Mouse (Mus musculus) midbrain, postnatal 0 days (tissue): ENCODE measurements around the gene Tmem63b. TPM values are rescaled to one million over a fixed set of nuclear protein-coding genes. Genes with fewer than 3 reads are reported as not detected.

Experiments
- ATAC-seq: fragments of 200-750 bp; cut with Nextera tagmentation; 2 replicates; pipeline ENCODE4 v1.8.0; 2017; ENCODE audit warnings: moderate number of reproducible peaks, mild to moderate bottlenecking, moderate TSS enrichment, moderate library complexity; ENCODE audit not compliant: low FRiP score
- DNase-seq: peaks from one replicate; pipeline ENCODE4 v3.0.0-alpha.2; 2015; ENCODE audit warnings: low spot score
- H3K27ac ChIP-seq: fragments of 300-500 bp; sonication (generic); 2 replicates; pipeline ENCODE4 v1.5.1; 2014; ENCODE audit warnings: low read depth, mild to moderate bottlenecking, low read length, mixed read lengths
- H3K27me3 ChIP-seq: fragments of 300-500 bp; sonication (generic); 2 replicates; pipeline ENCODE4 v1.6.1; 2014; ENCODE audit warnings: low read length, control low read depth, mixed read lengths; ENCODE audit not compliant: insufficient read depth
- H3K36me3 ChIP-seq: fragments of 300-500 bp; sonication (generic); 2 replicates; pipeline ENCODE4 v1.6.1; 2014; ENCODE audit warnings: low read length, control low read depth, mixed read lengths; ENCODE audit not compliant: insufficient read depth
- H3K4me1 ChIP-seq: fragments of 300-500 bp; sonication (generic); 2 replicates; pipeline ENCODE4 v1.6.1; 2014; ENCODE audit warnings: mild to moderate bottlenecking, control low read depth, antibody characterized with exemption, low read length, mixed read lengths; ENCODE audit not compliant: insufficient read depth
- H3K4me2 ChIP-seq: fragments of 300-500 bp; sonication (generic); 2 replicates; pipeline ENCODE4 v1.6.1; 2014; ENCODE audit warnings: low read depth, mild to moderate bottlenecking, low read length, mixed read lengths; ENCODE audit not compliant: poor library complexity, severe bottlenecking
- H3K4me3 ChIP-seq: fragments of 300-500 bp; sonication (generic); 2 replicates; pipeline ENCODE4 v1.5.1; 2014; ENCODE audit warnings: low read depth, mild to moderate bottlenecking, low read length, moderate library complexity
- H3K9ac ChIP-seq: fragments of 300-500 bp; sonication (generic); replicated peaks from 2 replicates; pipeline ENCODE4 v1.6.1; 2014; ENCODE audit warnings: mild to moderate bottlenecking, low read length, moderate library complexity, mixed read lengths; ENCODE audit not compliant: poor library complexity, severe bottlenecking
- H3K9me3 ChIP-seq: fragments of 300-500 bp; sonication (generic); 2 replicates; pipeline ENCODE4 v1.6.1; 2016; ENCODE audit warnings: low read length, control low read depth
- CTCF ChIP-seq: IDR thresholded peaks from 2 replicates; pipeline ENCODE4 v1.5.1; 2016; ENCODE audit warnings: antibody characterized with exemption, mild to moderate bottlenecking
- WGBS: fragments of 180-500 bp; shearing (Covaris S2); extraction: QIAGEN DNeasy Blood & Tissue Kit; methylation state at CpG from one replicate; pipeline ENCODE4 v1.1.7; 2014; 5-methylcytosine and 5-hydroxymethylcytosine counted together
- polyA plus RNA-seq: library from polyadenylated mRNA; unstranded; fragments of >200 nt; fragmentation: Nextera tagmentation; extraction: Ambion mirVana; gene quantifications from 2 replicates; pipeline ENCODE4 v1.2.1, GENCODE M21; 2015
- total RNA-seq: library from RNA; depleted of rRNA; stranded (reverse); fragments of >200 nt; gene quantifications from 2 replicates; pipeline ENCODE4 v1.2.3, GENCODE M21; 2014; rRNA removed

Tmem63b gene
- total RNA-seq (213 and 264 TPM in 2 replicates), polyA plus RNA-seq (149 and 153 TPM in 2 replicates)

- no peaks in the 10 kb centered on the region for H3K36me3 ChIP-seq
- peak within 1 kb of the TSS; percentile 89 for H3K9ac ChIP-seq
- peak within 1 kb of the TSS; percentile 70 for H3K4me3 ChIP-seq
- peak; percentile 28 for DNase-seq
- no peak for TF ChIP-seq CTCF
- peaks cover 15% of the 10 kb centered on the region for H3K4me1 ChIP-seq
- ATAC-seq, result no peak
- no peaks in the 10 kb centered on the region for H3K27me3 ChIP-seq
- peak within 1 kb of the TSS; percentile 89 for H3K27ac ChIP-seq
- WGBS, result 8% methylated on average over 12 of the region's 12 CpGs
- H3K9me3 ChIP-seq, result no peaks in the 10 kb centered on the region
- peak within 1 kb of the TSS; percentile 76 for H3K4me2 ChIP-seq
Measured at GRCm38 (mm10) chr17:45686716-45687115, at the start of gene Tmem63b. Gene Tmem63b, minus strand, starts transcription at chr17:45686905.

- peak; percentile 95 for TF ChIP-seq CTCF
- Histone ChIP-seq H3K9ac (peak overlapping the region; percentile 67), H3K4me2 (peak overlapping the region; percentile 77), H3K27me3 (0 out of 2 replicates have a peak, but pooled peaks cover 8% of the 10 kb centered on the region), H3K4me3 (peak overlapping the region; percentile 48), H3K27ac (peak overlapping the region; percentile 82), H3K4me1 (peaks cover 20% of the 10 kb centered on the region), H3K36me3 (no peaks in the 10 kb centered on the region), H3K9me3 (no peaks in the 10 kb centered on the region)
- peak; percentile 87 for DNase-seq
- WGBS, result 6% methylated on average over 10 of the region's 10 CpGs
- ATAC-seq, result peak; percentile 24; the same call in 1 of the 2 replicates
Measured at GRCm38 (mm10) chr17:45735382-45736310, 48.9 kb upstream of the Tmem63b start.

GRCm38 (mm10) chr17:45734881-45735280 is 48.2 kb upstream of the Tmem63b start:
- no peak overlapping the region for H3K4me3 ChIP-seq
- H3K4me2 ChIP-seq, result no peak overlapping the region
- 0 out of 2 replicates have a peak, but pooled peaks cover 8% of the 10 kb centered on the region for H3K27me3 ChIP-seq
- WGBS, result 68% methylated on average over 4 of the region's 4 CpGs
- no peak overlapping the region for H3K9ac ChIP-seq
- DNase-seq (no peak), ATAC-seq (no peak)
- H3K36me3 ChIP-seq, result no peaks in the 10 kb centered on the region
- no peak overlapping the region for H3K27ac ChIP-seq
- H3K9me3 ChIP-seq, result no peaks in the 10 kb centered on the region
- H3K4me1 ChIP-seq, result peaks cover 20% of the 10 kb centered on the region
- no peak for TF ChIP-seq CTCF

GRCm38 (mm10) chr17:45734333-45734732 is 47.6 kb upstream of the Tmem63b start:
- 13% methylated on average over 3 of the region's 3 CpGs for WGBS

GRCm38 (mm10) chr17:45733735-45734301 is 47.1 kb upstream of the Tmem63b start, which contains the start of gene 1600014C23Rik:
Gene 1600014C23Rik, minus strand, starts transcription at chr17:45733844.
- peak within 1 kb of the TSS; percentile 81 for H3K4me2 ChIP-seq
- H3K4me1 ChIP-seq, result peaks cover 20% of the 10 kb centered on the region
- TF ChIP-seq CTCF, result no peak
- H3K9me3 ChIP-seq, result no peaks in the 10 kb centered on the region
- H3K4me3 ChIP-seq, result peak within 1 kb of the TSS; percentile 32
- H3K36me3 ChIP-seq, result no peaks in the 10 kb centered on the region
- H3K9ac ChIP-seq, result peak within 1 kb of the TSS; percentile 55; the same call in 1 of the 2 replicates
- WGBS, result 2% methylated on average over 41 of the region's 41 CpGs
- 0 out of 2 replicates have a peak within 1 kb of the TSS, but pooled peaks have one; percentile 65 for H3K27ac ChIP-seq
- 0 out of 2 replicates have a peak, but pooled peaks cover 8% of the 10 kb centered on the region for H3K27me3 ChIP-seq
- ATAC-seq (peak; percentile 27), DNase-seq (peak; percentile 85)

More at GRCm38 (mm10) chr17:45734333-45734732, 47.6 kb upstream of the Tmem63b start:
- TF ChIP-seq CTCF, result peak; percentile 14; the same call in 1 of the 2 replicates
- Histone ChIP-seq H3K27me3 (0 out of 2 replicates have a peak, but pooled peaks cover 8% of the 10 kb centered on the region), H3K4me2 (peak overlapping the region; percentile 81), H3K4me1 (peaks cover 20% of the 10 kb centered on the region), H3K4me3 (peak overlapping the region; percentile 32; the same call in 1 of the 2 replicates), H3K9me3 (no peaks in the 10 kb centered on the region), H3K27ac (0 out of 2 replicates have a peak overlapping the region, but pooled peaks have one; percentile 65), H3K9ac (peak overlapping the region; percentile 55; the same call in 1 of the 2 replicates), H3K36me3 (no peaks in the 10 kb centered on the region)
- ATAC-seq (no peak), DNase-seq (no peak)
